Mouse (Mus musculus) heart, embryonic 16.5 days (tissue): ENCODE measurements at regions not wholly inside any gene's neighbourhood (a gene's known extent, or its start where the extent isn't known, plus 50 kb on each side); places are given as distances from the start of the nearest gene placed in this dataset.

Experiments
- ATAC-seq: fragments of 200-750 bp; cut with Nextera tagmentation; replicated peaks from 2 replicates; pipeline ENCODE4 v1.8.0; 2017; ENCODE audit warnings: moderate number of reproducible peaks; ENCODE audit not compliant: insufficient read depth, low FRiP score; ENCODE audit errors: extremely low read depth
- H3K27ac ChIP-seq: fragments of 300-500 bp; sonication (generic); 2 replicates; pipeline ENCODE4 v1.5.1; 2014; ENCODE audit warnings: mild to moderate bottlenecking, low read length, control low read depth, moderate library complexity
- H3K27me3 ChIP-seq: fragments of 300-500 bp; sonication (generic); 2 replicates; pipeline ENCODE4 v1.6.1; 2014; ENCODE audit warnings: low read length, mixed read lengths; ENCODE audit not compliant: control insufficient read depth, insufficient read depth
- H3K36me3 ChIP-seq: fragments of 300-500 bp; sonication (generic); 2 replicates; pipeline ENCODE4 v1.6.1; 2014; ENCODE audit not compliant: control insufficient read depth, insufficient read depth
- H3K4me1 ChIP-seq: fragments of 300-500 bp; sonication (generic); 2 replicates; pipeline ENCODE4 v1.6.1; 2014; ENCODE audit warnings: low read length, mixed read lengths; ENCODE audit not compliant: control insufficient read depth, insufficient read depth
- H3K4me2 ChIP-seq: fragments of 300-500 bp; sonication (generic); 2 replicates; pipeline ENCODE4 v1.6.1; 2014; ENCODE audit warnings: low read depth, mild to moderate bottlenecking, control low read depth, low read length
- H3K4me3 ChIP-seq: fragments of 300-500 bp; sonication (generic); 2 replicates; pipeline ENCODE4 v1.5.1; 2014; ENCODE audit warnings: mild to moderate bottlenecking, control low read depth, low read length
- H3K9ac ChIP-seq: fragments of 300-500 bp; sonication (generic); 2 replicates; pipeline ENCODE4 v1.6.1; 2014; ENCODE audit warnings: low read length, control low read depth
- H3K9me3 ChIP-seq: fragments of 300-500 bp; sonication (generic); replicated peaks from 2 replicates; pipeline ENCODE4 v1.6.1; 2016; ENCODE audit warnings: low read length; ENCODE audit not compliant: control insufficient read depth
- WGBS: fragments of 180-500 bp; shearing (Covaris S2); extraction: QIAGEN DNeasy Blood & Tissue Kit; methylation state at CpG from one replicate; pipeline ENCODE4 v1.1.7; 2014; 5-methylcytosine and 5-hydroxymethylcytosine counted together

DNA sequence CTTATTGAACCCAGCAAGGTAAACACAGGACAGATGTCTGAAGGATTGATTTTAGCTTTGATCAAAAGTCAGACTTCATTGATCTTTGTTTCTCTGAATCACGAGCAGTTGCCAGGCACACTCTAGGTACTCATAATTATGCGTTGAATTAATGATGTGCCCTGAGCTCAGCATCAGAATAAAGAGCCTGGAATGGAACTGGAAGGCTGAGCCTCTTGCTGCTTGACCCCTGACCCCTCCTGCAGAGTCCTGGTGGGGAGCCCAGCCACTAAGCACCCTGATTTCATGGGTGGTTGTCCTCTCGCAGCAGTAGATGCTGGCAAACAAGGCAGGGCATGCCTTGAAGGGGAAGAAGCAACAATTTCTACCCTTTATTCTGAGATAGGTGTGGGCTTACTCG lies 64.9 kb upstream of the Noct start:
- Histone ChIP-seq H3K36me3 (no peaks in the 10 kb centered on the region), H3K27ac (no peak overlapping the region), H3K9ac (no peak overlapping the region), H3K27me3 (no peaks in the 10 kb centered on the region), H3K4me1 (peaks cover 11% of the 10 kb centered on the region), H3K4me3 (no peak overlapping the region), H3K4me2 (no peak overlapping the region), H3K9me3 (no peaks in the 10 kb centered on the region)
- WGBS: 75% methylated on average over 4 of the region's 4 CpGs
- ATAC-seq: no peak

DNA sequence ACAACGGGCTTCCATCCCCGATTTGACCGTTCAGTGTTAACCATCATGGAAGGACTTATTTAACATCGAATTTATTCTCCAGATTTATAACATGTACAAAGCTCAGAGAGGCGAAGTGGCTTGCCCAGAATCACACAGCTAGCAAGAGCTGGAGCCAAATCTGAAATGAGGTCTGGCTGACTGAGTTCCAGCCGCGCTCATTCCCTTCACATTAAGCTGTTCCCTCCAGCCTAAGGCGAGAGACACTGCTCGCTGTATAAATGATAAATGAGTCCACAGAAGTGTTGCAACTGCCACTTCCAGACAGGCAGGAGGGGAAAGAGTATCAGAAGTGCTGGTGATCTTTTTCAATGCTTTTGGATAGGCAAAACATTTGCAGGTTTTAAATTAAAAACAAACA lies 64.4 kb upstream of the Noct start:
- no peaks in the 10 kb centered on the region for H3K36me3 ChIP-seq
- H3K4me3 ChIP-seq: no peak overlapping the region
- H3K9me3 ChIP-seq: no peaks in the 10 kb centered on the region
- H3K27me3 ChIP-seq: no peaks in the 10 kb centered on the region
- H3K4me1 ChIP-seq: peaks cover 11% of the 10 kb centered on the region
- no peak for ATAC-seq
- H3K27ac ChIP-seq: no peak overlapping the region
- H3K9ac ChIP-seq: no peak overlapping the region
- 70% methylated on average over 9 of the region's 9 CpGs for WGBS
- no peak overlapping the region for H3K4me2 ChIP-seq

DNA sequence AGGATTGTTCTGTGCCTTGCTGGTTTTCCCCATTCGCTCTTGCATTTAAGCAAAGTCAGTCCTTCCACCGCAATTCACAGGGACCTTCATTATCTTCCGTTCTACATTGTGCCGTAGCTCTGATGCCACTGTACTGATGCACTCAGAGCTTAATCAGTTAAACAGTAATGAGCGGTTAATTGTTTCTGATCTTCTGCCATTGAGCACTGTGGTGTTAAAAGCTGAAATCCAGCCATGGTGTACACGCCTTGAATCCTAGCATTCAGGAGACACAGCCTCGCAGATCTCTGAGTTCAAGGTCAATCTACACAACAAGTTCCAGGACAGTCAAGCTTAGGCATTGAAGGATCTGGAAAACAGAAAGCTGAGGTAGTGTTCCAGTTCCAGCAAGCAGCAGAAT lies 63.6 kb upstream of the Noct start:
- H3K9me3 ChIP-seq: no peaks in the 10 kb centered on the region
- no peak for ATAC-seq
- peaks cover 11% of the 10 kb centered on the region for H3K4me1 ChIP-seq
- H3K36me3 ChIP-seq: no peaks in the 10 kb centered on the region
- no peak overlapping the region for H3K27ac ChIP-seq
- no peak overlapping the region for H3K4me2 ChIP-seq
- no peaks in the 10 kb centered on the region for H3K27me3 ChIP-seq
- no peak overlapping the region for H3K9ac ChIP-seq
- H3K4me3 ChIP-seq: no peak overlapping the region
- 75% methylated on average over 7 of the region's 7 CpGs for WGBS

DNA sequence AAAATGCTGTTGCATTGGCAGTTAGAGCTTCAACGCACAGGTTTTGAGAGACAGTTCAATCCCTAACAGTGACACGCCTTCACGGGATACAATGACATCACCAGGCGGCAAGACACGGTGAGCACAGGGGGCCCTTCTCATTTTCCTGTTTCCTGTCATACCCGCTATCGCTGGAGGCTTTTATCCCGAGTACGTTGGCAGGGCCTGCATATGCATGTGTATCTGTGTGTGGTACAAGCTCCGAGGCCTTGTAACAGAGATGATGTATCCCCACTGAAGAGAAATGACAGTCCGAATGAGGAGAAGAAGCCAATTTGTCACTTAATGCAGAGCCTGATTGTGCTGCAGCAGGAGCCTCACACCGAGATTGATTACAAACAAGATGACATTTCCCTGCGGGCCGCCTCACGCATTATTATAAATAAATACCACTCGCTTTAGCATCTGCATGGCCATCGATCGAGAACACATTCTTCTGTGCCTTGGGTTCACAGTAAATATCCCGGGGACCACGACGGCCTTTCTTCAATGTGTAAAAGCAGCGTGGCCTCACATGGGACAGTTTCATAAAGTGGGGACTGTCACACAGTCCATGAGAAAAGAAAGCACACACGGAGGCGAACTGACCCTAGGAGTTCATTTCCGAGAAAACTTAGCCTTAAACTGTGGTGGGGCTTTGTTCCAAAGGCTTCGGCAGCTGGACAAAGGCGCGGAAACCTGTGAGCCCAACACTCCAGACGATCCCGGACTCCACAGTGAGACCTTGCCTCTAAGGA lies 54.9 kb upstream of the Noct start:
- Histone ChIP-seq H3K4me3 (no peak overlapping the region), H3K9me3 (no peaks in the 10 kb centered on the region), H3K36me3 (no peaks in the 10 kb centered on the region), H3K9ac (no peak overlapping the region), H3K4me2 (no peak overlapping the region), H3K4me1 (no peaks in the 10 kb centered on the region; the same call in 1 of the 2 replicates), H3K27me3 (no peaks in the 10 kb centered on the region), H3K27ac (no peak overlapping the region)
- WGBS: 74% methylated on average over 30 of the region's 30 CpGs
- ATAC-seq: no peak

DNA sequence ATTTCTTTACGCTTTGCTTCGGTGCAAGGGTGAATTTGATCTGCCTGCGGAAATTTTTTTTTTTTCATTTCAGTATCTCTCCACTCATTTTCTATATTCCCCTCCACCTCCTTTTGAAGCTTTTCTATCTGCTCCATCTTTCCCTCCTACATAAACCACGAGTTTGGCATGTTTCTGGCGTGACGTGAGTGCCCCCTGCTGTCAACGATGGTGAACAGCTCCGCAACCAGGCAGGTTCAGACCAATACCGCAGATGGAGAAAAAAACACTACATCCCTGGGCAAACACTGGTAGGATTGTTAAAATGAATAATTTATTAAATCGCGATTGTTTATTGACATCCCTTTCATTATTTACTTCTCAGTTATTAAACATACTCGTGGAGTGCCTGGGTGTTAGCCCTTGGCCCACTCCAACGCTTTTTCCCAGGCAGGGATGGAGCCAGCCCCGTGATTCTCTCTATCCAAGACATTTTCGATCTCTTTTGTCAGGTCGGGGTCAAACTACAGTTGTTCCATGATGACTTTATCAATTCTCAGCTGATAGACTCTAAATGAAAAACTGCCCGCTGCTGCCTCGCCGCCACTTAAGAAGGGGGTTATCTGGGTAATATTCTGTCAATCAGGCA lies 53.9 kb upstream of the Noct start:
- Histone ChIP-seq H3K4me2 (no peak overlapping the region), H3K9ac (no peak overlapping the region), H3K36me3 (no peaks in the 10 kb centered on the region), H3K4me3 (no peak overlapping the region), H3K4me1 (no peaks in the 10 kb centered on the region; the same call in 1 of the 2 replicates), H3K9me3 (no peaks in the 10 kb centered on the region), H3K27ac (no peak overlapping the region), H3K27me3 (no peaks in the 10 kb centered on the region)
- whole genome bisulfite sequencing: 25% methylated on average over 19 of the region's 19 CpGs
- no peak for ATAC-seq
